Mouse (Mus musculus) bone marrow, adult 2 months (tissue): ENCODE data around the gene Plppr5.

Experiments used
- CTCF ChIP-seq: fragments of 200-500 bp; IDR thresholded peaks from 2 replicates; pipeline ENCODE4 v1.5.1; 2011; ENCODE audit warnings: low read length, control low read depth; ENCODE audit not compliant: control insufficient read depth, insufficient read depth
- POLR2A ChIP-seq: fragments of 200-500 bp; IDR thresholded peaks from 2 replicates; pipeline ENCODE4 v1.6.1; 2011; ENCODE audit warnings: low read depth, mild to moderate bottlenecking, control low read depth, low read length, borderline replicate concordance; ENCODE audit not compliant: control insufficient read depth

DNA sequence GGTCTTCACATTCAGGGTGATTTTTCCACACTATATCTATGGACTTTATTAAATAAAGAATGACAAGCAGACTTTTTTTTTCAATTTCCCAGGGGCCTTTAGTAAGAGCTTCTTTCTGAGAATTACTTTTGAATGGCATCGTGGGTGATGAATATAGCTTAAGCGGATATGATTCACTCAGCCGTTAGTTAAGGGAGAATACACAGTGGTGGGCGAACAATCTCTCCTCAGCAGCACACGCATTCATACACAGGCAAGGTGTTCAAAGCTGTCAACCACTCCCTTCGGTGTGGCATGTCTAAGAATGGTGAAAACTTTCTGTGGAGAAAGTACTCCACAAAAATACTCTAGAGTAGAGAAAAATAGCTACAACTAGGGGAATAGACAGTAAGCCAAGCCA lies 104.6 kb downstream of the Plppr5 start:
- TF ChIP-seq POLR2A (no peak), CTCF (no peak)
